Mouse (Mus musculus) gonadal fat pad, adult 2 months (tissue): ENCODE measurements around the gene Tns1. TPM values are rescaled to one million over a fixed set of nuclear protein-coding genes. Genes with fewer than 3 reads are reported as not detected.

Source experiments
- DNase-seq: peaks from one replicate; pipeline ENCODE4 v3.0.0-alpha.2; 2012; ENCODE audit warnings: low read depth
- polyA plus RNA-seq: library from polyadenylated mRNA; depleted of rRNA; stranded (reverse); fragments of >200 nt; gene quantifications from 2 replicates; pipeline ENCODE4 v1.2.3, GENCODE M21; 2012

Tns1 gene
- polyA plus RNA-seq, 1 experiment: 292 TPM

DNA sequence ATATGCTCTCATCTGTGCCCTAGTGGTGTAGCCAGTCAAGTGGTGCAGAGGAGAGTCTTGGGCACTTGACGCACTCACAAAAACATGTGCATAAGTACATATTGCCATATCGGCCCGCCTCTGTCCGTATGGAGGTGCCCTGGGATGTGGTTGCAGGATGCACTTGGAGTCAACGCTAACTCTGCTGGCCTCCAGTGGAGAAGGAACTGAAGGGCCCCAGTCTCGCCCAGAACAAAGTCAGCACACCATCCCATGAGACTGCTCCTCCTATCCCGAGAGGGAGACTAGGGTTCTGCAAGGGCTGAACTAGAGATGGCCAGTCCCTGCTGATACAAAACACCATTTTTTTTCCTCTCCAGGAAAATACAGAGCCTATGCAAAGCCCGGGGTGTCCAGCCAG is 1.0 kb downstream of the Tns1 start:
- no peak for DNase-seq

DNA sequence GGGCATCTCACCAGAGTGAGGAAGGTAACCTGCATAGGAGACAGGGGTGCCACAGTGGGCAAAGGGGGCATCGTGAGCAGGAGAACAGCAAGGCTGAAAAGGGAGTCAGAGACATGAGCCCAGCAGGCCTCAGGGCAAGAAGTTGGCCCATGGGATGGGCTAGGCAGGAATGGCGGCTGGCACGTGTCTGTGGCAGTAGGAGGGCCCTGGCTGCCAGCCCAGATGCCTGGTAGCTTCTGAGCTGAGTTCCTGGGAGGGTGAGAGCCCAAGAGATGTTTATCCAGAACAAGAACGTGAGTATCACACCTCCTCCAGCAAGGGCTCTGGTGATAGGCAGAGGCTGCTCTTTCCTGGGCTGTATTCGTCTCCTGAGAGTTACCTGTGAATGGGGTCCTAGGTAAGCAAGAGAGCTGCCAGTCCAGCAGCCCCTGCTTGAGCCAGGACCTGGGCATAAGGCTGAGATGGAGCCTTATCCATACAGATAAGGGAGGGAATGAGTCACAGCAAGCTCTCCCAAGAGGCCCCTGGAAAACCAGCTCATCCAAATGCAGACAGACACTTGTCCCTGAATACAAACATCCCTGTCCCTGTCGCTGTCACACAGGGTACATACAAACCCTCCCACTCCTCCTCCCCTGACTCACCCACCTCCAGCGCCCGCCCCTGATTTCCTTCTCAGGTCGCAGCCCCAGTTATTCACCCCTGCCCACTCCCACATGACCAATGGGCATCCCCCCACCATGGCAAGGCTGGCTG is 2.2 kb downstream of the Tns1 start:
- no peak for DNase-seq

- no peak for DNase-seq
Measured at GRCm38 (mm10) chr1:74121138-74121537, 3.1 kb downstream of the Tns1 start.

DNA sequence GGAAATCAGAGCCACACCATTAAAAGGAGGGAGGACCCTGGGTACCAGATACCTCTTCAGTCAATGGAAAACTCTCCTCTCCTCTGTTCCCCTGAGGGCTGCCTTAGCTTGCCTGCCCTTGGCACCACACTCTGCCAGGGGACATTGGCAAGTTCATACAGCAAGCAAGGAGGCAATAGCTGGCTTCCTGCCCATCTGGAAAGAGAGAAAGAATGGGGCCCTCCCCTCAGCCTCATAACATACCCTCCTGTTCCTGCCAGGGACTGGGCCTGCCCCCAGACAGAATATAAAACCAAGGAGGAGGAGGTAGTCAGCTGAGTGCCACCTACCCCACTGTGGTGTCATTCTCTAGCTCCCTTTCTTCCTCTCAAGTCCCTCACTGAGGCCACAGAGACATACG is 5.1 kb downstream of the Tns1 start:
- DNase-seq: no peak

- DNase-seq: no peak
Measured at GRCm38 (mm10) chr1:74117876-74118275, 6.4 kb downstream of the Tns1 start.

GRCm38 (mm10) chr1:74113071-74113470 is 11.2 kb downstream of the Tns1 start:
- no peak for DNase-seq

DNA sequence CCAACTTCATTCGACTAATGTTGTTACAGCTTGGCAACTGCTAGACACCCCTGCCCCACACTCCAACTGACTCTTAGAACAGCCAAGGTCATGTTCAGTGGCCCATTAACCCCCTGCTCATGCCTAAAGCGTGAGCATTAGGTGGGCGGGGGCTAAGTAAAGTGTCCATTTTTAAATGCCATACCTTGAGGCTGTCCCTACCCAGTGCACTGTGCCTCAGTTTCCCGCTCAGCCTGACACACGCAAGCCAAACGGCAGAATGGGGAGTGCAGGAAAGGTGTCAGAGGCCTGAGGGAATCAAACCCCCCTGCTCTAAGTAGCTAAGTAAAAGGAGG is 12.6 kb downstream of the Tns1 start:
- no peak for DNase-seq

DNA sequence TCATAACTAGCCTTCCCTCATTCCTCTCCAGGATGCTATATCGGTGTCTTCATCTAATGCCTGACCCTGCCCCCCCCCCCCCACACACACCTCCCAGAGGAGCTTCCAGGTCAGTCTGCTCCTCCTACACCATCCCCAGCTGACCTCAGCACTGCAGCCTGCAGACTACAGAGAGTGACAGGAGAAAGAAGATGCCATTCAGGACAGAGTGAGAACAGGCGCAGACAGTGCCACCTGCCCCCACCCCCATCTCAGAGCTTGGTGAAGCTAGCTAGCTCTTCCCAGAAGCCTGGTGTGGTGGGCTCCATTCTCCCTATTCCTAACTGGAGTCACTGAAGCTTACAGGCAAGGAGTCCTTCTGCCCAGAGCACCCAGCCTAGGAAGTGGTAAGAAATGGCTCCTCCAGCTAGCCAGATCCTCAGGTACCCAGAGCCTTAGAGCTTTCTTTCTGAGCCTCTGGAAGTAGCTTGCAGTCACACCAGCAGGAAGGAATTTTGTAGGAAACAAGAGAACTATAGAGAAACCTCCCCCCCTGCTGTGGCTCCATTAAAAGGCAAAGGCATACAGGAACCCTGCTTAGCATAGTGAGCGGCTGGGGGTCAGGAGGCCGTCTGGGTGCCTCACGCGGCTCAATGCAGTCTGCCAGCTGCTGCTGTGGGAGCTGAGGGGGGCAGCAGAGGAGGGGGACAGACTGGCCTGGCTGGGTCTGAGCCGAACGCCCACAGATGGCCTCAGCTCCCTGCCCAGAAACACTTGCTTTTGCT is 13.1 kb downstream of the Tns1 start:
- DNase-seq: no peak

GRCm38 (mm10) chr1:74109670-74110069 is 14.6 kb downstream of the Tns1 start:
- DNase-seq: no peak

DNA sequence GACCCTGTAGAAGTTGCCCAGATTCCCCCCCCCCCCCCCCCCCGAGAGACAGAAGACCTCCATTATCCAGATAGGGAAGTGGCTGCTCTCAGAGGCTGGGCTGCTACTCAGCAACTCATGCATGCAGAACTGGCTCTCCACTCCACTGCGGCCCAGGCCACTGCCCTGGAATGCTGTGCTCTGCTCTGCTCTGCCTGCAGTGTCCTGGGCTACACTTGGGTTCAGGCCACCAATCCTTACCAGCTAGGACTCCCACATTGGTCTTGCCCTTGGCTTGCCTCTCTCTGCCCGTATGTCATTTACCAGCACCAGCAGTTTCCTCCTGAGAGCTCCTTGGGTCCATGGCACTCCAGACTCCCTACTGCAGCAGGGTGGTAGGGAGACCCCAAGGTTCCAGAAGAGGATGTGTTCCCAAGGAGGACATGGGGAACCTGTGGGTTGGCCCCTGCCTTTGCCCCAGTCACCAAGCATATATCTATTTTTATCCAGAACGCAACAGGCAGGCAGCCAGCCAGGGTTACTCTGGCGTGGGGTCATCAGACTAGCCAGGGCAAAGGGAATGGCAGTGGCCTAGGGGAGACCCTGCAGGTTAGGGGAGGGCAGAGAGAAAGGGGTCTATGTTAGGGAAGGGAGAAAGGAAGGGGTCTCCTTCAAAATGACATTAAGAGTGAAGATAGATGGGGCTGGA is 16.2 kb downstream of the Tns1 start:
- DNase-seq: no peak

GRCm38 (mm10) chr1:74106214-74106613 is 18.0 kb downstream of the Tns1 start:
- no peak for DNase-seq

DNA sequence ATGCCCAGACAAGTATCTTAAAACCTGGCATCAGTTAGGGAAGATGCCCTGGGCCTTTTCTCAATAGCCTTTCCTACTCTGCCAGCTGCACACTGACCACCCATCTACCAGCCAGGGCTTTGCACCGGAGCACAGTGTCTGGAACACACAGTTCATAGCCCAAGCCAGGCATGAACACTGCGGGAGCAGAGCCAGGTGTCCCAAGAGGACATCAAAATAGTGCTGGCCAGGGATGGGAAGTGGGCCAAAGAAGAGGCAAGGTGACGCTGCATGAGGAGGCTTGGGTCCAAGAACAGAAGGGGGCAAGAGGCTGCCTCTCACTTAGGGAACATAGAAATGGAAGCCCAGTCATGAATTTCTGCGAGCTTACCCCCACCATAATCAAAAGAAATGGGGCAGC is 18.6 kb downstream of the Tns1 start:
- DNase-seq: no peak

- DNase-seq: no peak
Measured at GRCm38 (mm10) chr1:74103654-74104353, 20.4 kb downstream of the Tns1 start.

GRCm38 (mm10) chr1:74099001-74099435 is 25.2 kb downstream of the Tns1 start:
- no peak for DNase-seq

DNA sequence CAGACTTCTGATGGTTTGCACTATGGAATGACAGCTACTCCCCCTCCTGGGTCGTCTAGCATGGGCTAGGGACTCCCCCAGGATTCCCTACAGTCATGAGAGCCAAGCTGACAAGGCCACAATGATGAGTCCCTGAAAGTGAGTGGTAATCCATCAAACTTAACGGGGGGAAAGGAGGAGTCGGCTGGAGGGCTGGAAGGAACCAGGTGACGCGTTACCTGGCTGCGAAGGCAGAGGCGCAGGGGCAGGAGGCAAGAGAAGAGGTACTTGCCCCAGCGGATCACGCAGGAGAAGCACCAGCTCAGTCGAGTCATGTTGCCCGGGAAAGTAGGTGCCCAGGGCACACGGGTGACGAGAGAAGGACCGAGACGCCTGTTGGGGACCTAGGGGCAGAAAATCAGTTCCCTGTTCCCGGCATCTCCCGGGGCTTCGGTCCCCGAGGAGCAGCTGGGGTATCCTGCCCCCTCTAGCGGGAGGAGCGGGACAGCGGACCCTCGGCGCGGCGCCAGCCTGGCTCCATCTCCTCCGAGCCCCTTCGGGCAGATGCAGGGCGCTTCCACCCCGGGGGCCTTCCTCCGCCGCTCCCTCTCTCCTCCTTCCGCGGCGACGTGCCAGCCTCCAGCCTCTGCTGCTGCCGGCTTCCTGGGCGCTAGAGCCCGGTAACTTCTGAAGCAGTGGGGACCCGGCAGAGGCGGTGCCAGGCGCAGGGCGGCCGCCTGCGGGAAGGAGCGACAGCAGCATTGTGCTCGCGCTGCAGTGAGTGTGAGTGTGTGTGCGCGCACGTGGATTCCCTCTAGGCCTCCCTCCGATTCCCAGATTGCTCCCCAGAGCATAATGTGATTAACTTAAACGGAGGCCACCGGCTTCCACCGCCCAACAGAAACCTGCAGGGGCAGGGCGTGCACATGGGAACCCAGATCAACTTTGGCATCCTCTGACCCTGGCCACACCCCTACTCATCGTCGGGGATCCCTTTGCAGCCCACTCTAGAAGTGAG is 25.9 kb downstream of the Tns1 start:
- no peak for DNase-seq

DNA sequence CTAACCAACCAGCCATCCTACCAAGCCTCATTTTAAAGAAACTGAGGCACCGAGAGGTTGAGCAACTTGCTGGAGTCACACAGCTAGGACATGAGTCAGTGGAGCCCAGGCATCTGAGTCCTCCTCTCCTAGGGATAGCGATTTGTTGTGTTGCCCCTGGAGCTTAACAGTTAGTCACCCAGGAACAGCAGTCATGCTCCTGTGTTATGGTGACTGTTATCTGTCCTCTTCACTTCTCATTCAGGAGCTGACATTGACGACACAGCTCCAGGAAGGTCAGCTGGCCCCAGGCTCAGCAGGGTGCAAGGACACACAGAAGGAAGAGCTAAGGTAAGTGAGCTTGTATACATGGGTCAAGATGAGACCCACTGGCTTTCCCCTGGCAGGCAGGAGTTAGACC is 28.5 kb downstream of the Tns1 start:
- DNase-seq: no peak

- DNase-seq: no peak
Measured at GRCm38 (mm10) chr1:74095296-74095695, 29.0 kb downstream of the Tns1 start.

DNA sequence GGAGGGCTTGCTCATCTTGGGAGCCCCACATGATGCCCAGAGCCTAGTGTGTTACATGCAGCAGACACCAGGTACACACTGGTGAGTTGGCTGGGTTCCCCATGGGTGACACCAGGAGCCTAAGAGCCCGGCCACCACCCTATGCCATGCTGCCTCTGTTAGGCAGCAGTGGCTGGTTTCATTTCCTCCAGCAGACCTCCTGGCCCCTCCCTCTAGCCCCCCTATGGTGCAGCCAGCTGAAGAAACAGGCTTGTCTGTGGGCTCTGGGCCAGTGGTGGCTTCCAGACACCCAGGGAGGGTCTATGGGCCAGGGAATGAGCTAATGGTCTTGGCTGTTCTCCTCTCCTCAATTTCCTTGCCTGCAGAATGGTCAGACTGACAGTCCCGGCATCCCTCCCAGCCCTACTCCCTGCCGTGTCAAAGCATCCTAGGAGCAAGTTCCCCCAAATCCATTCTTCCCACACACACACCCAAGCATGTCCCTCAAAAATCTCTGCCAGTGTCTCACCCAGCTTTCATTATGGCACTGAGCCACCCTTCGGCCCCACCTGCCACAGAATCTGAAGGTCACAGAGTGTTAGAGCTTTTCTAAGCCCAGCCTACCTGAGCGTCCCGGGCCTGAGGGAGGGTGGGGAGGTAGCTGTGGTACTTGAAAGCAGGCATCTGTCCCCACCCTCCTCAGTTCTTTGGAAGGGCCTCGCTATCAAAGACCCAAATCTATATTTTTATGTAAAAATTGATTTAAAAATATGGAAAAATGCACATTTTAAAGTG is 29.6 kb downstream of the Tns1 start:
- no peak for DNase-seq

DNA sequence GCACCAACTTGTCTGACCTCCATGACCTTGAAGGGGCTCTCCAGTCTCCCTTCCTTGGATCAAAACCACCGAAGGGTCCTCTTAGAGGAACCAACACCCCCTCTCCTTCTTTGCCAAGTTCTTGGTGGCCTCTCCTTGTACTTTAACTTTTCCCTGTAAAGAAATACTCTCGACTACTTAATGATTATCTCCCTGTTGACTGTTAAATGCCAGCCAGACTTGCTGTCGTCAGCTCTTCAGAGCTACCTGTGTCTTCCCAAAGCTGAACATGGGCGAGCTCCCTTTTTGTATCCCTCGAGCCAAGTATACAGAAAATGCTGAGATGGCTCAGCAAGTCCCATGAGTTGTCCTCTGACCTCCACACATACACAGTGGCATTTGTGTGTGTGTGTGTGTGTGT is 30.8 kb downstream of the Tns1 start:
- DNase-seq: no peak

DNA sequence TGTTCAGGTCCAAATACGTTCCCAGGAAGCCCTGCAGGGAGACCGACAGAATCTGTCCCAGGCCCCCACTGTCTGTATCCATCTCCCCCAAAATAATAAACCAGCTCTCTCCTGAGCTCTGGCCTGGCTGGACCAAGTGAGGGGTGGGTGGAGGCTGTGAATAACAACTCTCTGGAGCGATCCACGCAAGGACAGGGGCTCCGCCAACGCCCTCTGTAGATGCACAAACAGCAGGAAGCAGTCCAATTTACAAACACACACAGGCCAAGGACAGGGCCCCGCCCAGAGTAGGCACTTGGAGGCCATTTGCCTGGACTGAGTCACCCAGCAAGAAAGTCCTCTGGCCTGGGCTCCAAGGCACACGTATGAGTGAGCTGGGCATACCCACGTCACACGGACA is 32.0 kb downstream of the Tns1 start:
- DNase-seq: no peak
